Mouse (Mus musculus) layer of hippocampus, adult 6 months (tissue): Measurements from ENCODE around the gene Alk. TPM values are rescaled to one million over a fixed set of nuclear protein-coding genes. Genes with fewer than 3 reads are reported as not detected.

Experiments used
- long read RNA-seq, 2 experiments: library from polyadenylated mRNA; unstranded; transcript quantifications; one replicate each; pipeline ENCODE4 v2.0.0; 2019 to 2020
- polyA plus RNA-seq: library from polyadenylated mRNA; unstranded; fragments of <200 nt; fragmentation: Nextera tagmentation; gene quantifications from 2 replicates; pipeline ENCODE4 v1.2.3, GENCODE M21; 2021

The Alk gene
- polyA plus RNA-seq = 0.38 and 0.44 TPM in 2 replicates
- long read RNA-seq, experiment 1, partial matches to known transcripts = 0 of 1 reads
- long read RNA-seq, experiment 1, other reads (novel, unspliced or antisense) = 1 of 1 reads
- long read RNA-seq, experiment 2, partial matches to known transcripts = 0 of 2 reads
- long read RNA-seq, experiment 2, other reads (novel, unspliced or antisense) = 2 of 2 reads

DNA sequence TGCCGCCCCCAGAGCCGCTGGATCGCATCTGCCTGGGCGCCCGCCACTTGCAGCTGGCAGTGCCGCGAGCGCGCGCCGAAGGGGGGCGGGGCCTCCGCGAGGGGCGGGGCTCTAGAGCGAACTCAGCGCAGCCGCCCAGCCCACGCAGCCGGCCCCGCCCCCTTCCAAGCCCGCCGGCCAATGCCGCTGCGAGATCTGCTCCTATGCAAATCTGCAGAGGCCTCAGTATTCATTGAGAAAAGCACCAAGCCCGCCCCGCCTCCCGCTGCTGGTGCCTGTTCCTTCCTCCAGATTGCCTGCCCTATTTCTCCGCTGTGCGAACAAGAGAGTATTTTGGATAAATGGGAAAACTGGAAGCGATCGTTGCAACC, at the start of gene Alk:
Gene Alk (minus strand): TSS at position 18 of the 371 bp plus-strand sequence.

Other genes with a start within 250 kb of the Alk start
- gene Ypel5, start 231.8 kb upstream of the Alk start, polyA plus RNA-seq = 104 and 109 TPM in 2 replicates